Mouse (Mus musculus) ES-E14 (cell line): ENCODE results near the gene Tmem131.

ENCODE experiments used
- ZC3H11A ChIP-seq: IDR thresholded peaks from 2 replicates; pipeline ENCODE4 v1.6.1; 2012; ENCODE audit warnings: low read depth, mild to moderate bottlenecking, inconsistent platforms, low read length, borderline replicate concordance
- ZNF384 ChIP-seq: IDR thresholded peaks from 2 replicates; pipeline ENCODE4 v1.6.1; 2012; ENCODE audit warnings: low read depth, low read length, inconsistent platforms

GRCm38 (mm10) chr1:36845031-36845430 is 98.4 kb downstream of the Tmem131 start:
- TF ChIP-seq ZNF384, result no peak
- TF ChIP-seq ZC3H11A, result no peak
